Mouse (Mus musculus): ENCODE data around the gene Coq7.

GRCm38 (mm10) chr7:118522077-118522476, 11.1 kb downstream of the Coq7 start:
- TF ChIP-seq CTCF (IDR thresholded peaks at IDR 0.05; ENCODE audit: control insufficient read depth, insufficient read depth, low read length) (no peak), POLR2A (IDR thresholded peaks at IDR 0.05; ENCODE audit: borderline replicate concordance, control insufficient read depth, low read depth, low read length) (no peak)

Measured in bone marrow, adult 2 months (tissue).